Mouse (Mus musculus): ENCODE results near the gene Tomm7. TPM values are rescaled to one million over a fixed set of nuclear protein-coding genes. Genes with fewer than 3 reads are reported as not detected.
"Not testable (repeated sequence)": the region's sequence is repeated elsewhere in the genome, so short reads cannot be mapped to it uniquely, and the experiment has no call there.

Tomm7 gene
- polyA plus RNA-seq (2015; fragmentation: Nextera tagmentation; extraction: Ambion mirVana): 87.3 and 103 TPM in 2 replicates

- H3K4me2 ChIP-seq: peak within 1 kb of the TSS; percentile 55
- H3K4me1 ChIP-seq: peaks cover 17% of the 10 kb centered on the region
- ATAC-seq (ENCODE audit: insufficient number of reproducible peaks, low FRiP score, low TSS enrichment, low read depth): peak; percentile 89
- H3K27ac ChIP-seq: peak within 1 kb of the TSS; percentile 92
- no peaks in the 10 kb centered on the region for H3K27me3 ChIP-seq
- H3K9ac ChIP-seq: peak within 1 kb of the TSS; percentile 61
- WGBS: under 1% methylated on average over 44 of the region's 44 CpGs
- peaks cover 12% of the 10 kb centered on the region for H3K36me3 ChIP-seq
- no peaks in the 10 kb centered on the region for H3K9me3 ChIP-seq
- peak within 1 kb of the TSS; percentile 78 for H3K4me3 ChIP-seq
Observed at GRCm38 (mm10) chr5:23843674-23844530, at the start of gene Tomm7. Gene Tomm7, minus strand, starts transcription at chr5:23844161.

GRCm38 (mm10) chr5:23893156-23893863 lies 49.3 kb upstream of the Tomm7 start:
- Histone ChIP-seq H3K9ac (no peak overlapping the region), H3K9me3 (no peaks in the 10 kb centered on the region), H3K4me2 (no peak overlapping the region), H3K27ac (no peak overlapping the region), H3K4me3 (no peak overlapping the region), H3K4me1 (no peaks in the 10 kb centered on the region), H3K27me3 (no peaks in the 10 kb centered on the region), H3K36me3 (no peaks in the 10 kb centered on the region)
- 69% methylated on average over 5 of the region's 5 CpGs for WGBS
- ATAC-seq (ENCODE audit: insufficient number of reproducible peaks, low FRiP score, low TSS enrichment, low read depth): no peak

GRCm38 (mm10) chr5:23890734-23891133 lies 46.8 kb upstream of the Tomm7 start:
- H3K27me3 ChIP-seq: no peaks in the 10 kb centered on the region
- ATAC-seq (ENCODE audit: insufficient number of reproducible peaks, low FRiP score, low TSS enrichment, low read depth): no peak
- no peaks in the 10 kb centered on the region for H3K36me3 ChIP-seq
- no peak overlapping the region for H3K27ac ChIP-seq
- no peaks in the 10 kb centered on the region for H3K9me3 ChIP-seq
- no peak overlapping the region for H3K4me3 ChIP-seq
- H3K4me2 ChIP-seq: no peak overlapping the region
- 41% methylated on average over 10 of the region's 10 CpGs for WGBS
- H3K4me1 ChIP-seq: no peaks in the 10 kb centered on the region
- no peak overlapping the region for H3K9ac ChIP-seq

- H3K36me3 ChIP-seq: no peaks in the 10 kb centered on the region
- WGBS: 75% methylated on average over 4 of the region's 4 CpGs
- no peak overlapping the region for H3K4me3 ChIP-seq
- no peak overlapping the region for H3K9ac ChIP-seq
- H3K4me2 ChIP-seq: no peak overlapping the region
- no peaks in the 10 kb centered on the region for H3K27me3 ChIP-seq
- H3K9me3 ChIP-seq: no peaks in the 10 kb centered on the region
- H3K27ac ChIP-seq: no peak overlapping the region
- no peaks in the 10 kb centered on the region for H3K4me1 ChIP-seq
- no peak for ATAC-seq (ENCODE audit: insufficient number of reproducible peaks, low FRiP score, low TSS enrichment, low read depth)
Observed at GRCm38 (mm10) chr5:23889461-23889860, 45.5 kb upstream of the Tomm7 start.

GRCm38 (mm10) chr5:23887111-23887510 lies 43.1 kb upstream of the Tomm7 start:
- no peak overlapping the region for H3K27ac ChIP-seq
- H3K9me3 ChIP-seq: no peaks in the 10 kb centered on the region
- no peaks in the 10 kb centered on the region for H3K27me3 ChIP-seq
- H3K4me3 ChIP-seq: no peak overlapping the region
- no peak overlapping the region for H3K9ac ChIP-seq
- 65% methylated on average over 3 of the region's 3 CpGs for WGBS
- no peak for ATAC-seq (ENCODE audit: insufficient number of reproducible peaks, low FRiP score, low TSS enrichment, low read depth)
- H3K4me2 ChIP-seq: no peak overlapping the region
- H3K4me1 ChIP-seq: no peaks in the 10 kb centered on the region
- H3K36me3 ChIP-seq: no peaks in the 10 kb centered on the region

- Histone ChIP-seq H3K36me3 (no peaks in the 10 kb centered on the region), H3K4me1 (no peaks in the 10 kb centered on the region), H3K4me3 (no peak overlapping the region), H3K27ac (no peak overlapping the region), H3K27me3 (no peaks in the 10 kb centered on the region), H3K4me2 (no peak overlapping the region), H3K9me3 (no peaks in the 10 kb centered on the region), H3K9ac (no peak overlapping the region)
- ATAC-seq (ENCODE audit: insufficient number of reproducible peaks, low FRiP score, low TSS enrichment, low read depth): no peak
- 58% methylated on average over 5 of the region's 5 CpGs for WGBS
Observed at GRCm38 (mm10) chr5:23874457-23874856, 30.5 kb upstream of the Tomm7 start.

GRCm38 (mm10) chr5:23872586-23872985 lies 28.6 kb upstream of the Tomm7 start:
- no peaks in the 10 kb centered on the region for H3K27me3 ChIP-seq
- H3K4me3 ChIP-seq: no peak overlapping the region
- no peak overlapping the region for H3K9ac ChIP-seq
- no peaks in the 10 kb centered on the region for H3K9me3 ChIP-seq
- H3K27ac ChIP-seq: no peak overlapping the region
- no peaks in the 10 kb centered on the region for H3K36me3 ChIP-seq
- no peak for ATAC-seq (ENCODE audit: insufficient number of reproducible peaks, low FRiP score, low TSS enrichment, low read depth)
- H3K4me2 ChIP-seq: no peak overlapping the region
- H3K4me1 ChIP-seq: no peaks in the 10 kb centered on the region
- WGBS: 76% methylated on average over 6 of the region's 6 CpGs

GRCm38 (mm10) chr5:23871323-23871722 lies 27.4 kb upstream of the Tomm7 start:
- H3K4me1 ChIP-seq; H3K9ac ChIP-seq; H3K4me2 ChIP-seq; ATAC-seq (ENCODE audit: insufficient number of reproducible peaks, low FRiP score, low TSS enrichment, low read depth); H3K27me3 ChIP-seq; H3K9me3 ChIP-seq; H3K4me3 ChIP-seq; H3K27ac ChIP-seq; H3K36me3 ChIP-seq: not testable (repeated sequence)
- 82% methylated on average over 2 of the region's 2 CpGs for WGBS

- no peak overlapping the region for H3K9ac ChIP-seq
- no peak overlapping the region for H3K4me2 ChIP-seq
- H3K27ac ChIP-seq: no peak overlapping the region
- H3K36me3 ChIP-seq: no peaks in the 10 kb centered on the region
- peaks cover 20% of the 10 kb centered on the region for H3K4me1 ChIP-seq
- H3K4me3 ChIP-seq: no peak overlapping the region
- ATAC-seq (ENCODE audit: insufficient number of reproducible peaks, low FRiP score, low TSS enrichment, low read depth): no peak
- no peaks in the 10 kb centered on the region for H3K27me3 ChIP-seq
- H3K9me3 ChIP-seq: no peaks in the 10 kb centered on the region
- WGBS: 87% methylated on average over 5 of the region's 5 CpGs
Observed at GRCm38 (mm10) chr5:23865941-23866340, 22.0 kb upstream of the Tomm7 start.

GRCm38 (mm10) chr5:23864054-23864965 lies 20.3 kb upstream of the Tomm7 start:
- 64% methylated on average over 13 of the region's 13 CpGs for WGBS
- H3K4me1 ChIP-seq: peaks cover 20% of the 10 kb centered on the region
- H3K9ac ChIP-seq: no peak overlapping the region
- peak; percentile 52 for ATAC-seq (ENCODE audit: insufficient number of reproducible peaks, low FRiP score, low TSS enrichment, low read depth)
- peak overlapping the region; percentile 64 for H3K27ac ChIP-seq
- H3K4me3 ChIP-seq: no peak overlapping the region
- H3K4me2 ChIP-seq: no peak overlapping the region
- peaks cover 2% of the 10 kb centered on the region; the same call in 1 of the 2 replicates for H3K36me3 ChIP-seq
- no peaks in the 10 kb centered on the region for H3K27me3 ChIP-seq
- no peaks in the 10 kb centered on the region for H3K9me3 ChIP-seq

GRCm38 (mm10) chr5:23863166-23864053 lies 19.4 kb upstream of the Tomm7 start:
- ATAC-seq (ENCODE audit: insufficient number of reproducible peaks, low FRiP score, low TSS enrichment, low read depth): peak; percentile 67; the same call in 1 of the 2 replicates
- H3K4me2 ChIP-seq: no peak overlapping the region
- peak overlapping the region; percentile 64 for H3K27ac ChIP-seq
- no peak overlapping the region for H3K9ac ChIP-seq
- no peaks in the 10 kb centered on the region for H3K27me3 ChIP-seq
- no peaks in the 10 kb centered on the region for H3K9me3 ChIP-seq
- H3K4me1 ChIP-seq: peaks cover 20% of the 10 kb centered on the region
- peaks cover 11% of the 10 kb centered on the region; the same call in 1 of the 2 replicates for H3K36me3 ChIP-seq
- WGBS: 67% methylated on average over 7 of the region's 7 CpGs
- H3K4me3 ChIP-seq: no peak overlapping the region
